Mouse (Mus musculus) thymus, postnatal 25 days (tissue): ENCODE data around the gene Lat.

Source experiments
- DNase-seq: peaks from one replicate; pipeline ENCODE4 v3.0.0; 2022

Gene Lat

GRCm38 (mm10) chr7:126363038-126363437 is 6.3 kb downstream of the Lat start:
- no peak for DNase-seq

DNA sequence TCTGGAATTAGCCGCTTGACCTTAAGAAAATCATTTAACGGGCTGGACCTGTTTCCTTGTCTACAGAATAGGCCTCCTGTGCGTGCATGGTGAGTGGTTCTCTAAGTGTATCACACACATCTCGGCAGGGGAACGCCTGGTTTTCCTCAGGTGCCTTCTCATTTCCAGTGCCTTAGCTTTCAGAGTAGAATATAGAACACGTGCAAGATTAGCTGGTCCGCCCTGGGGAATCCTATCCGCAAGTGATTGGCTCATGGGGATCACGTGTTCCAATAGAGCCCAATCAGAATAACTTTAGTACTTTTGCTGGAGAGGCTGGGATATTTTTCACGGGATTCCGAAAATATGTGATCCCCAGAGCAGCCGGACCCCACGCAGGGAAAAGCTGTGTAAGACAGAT is 10.3 kb downstream of the Lat start:
- DNase-seq, result no peak

DNA sequence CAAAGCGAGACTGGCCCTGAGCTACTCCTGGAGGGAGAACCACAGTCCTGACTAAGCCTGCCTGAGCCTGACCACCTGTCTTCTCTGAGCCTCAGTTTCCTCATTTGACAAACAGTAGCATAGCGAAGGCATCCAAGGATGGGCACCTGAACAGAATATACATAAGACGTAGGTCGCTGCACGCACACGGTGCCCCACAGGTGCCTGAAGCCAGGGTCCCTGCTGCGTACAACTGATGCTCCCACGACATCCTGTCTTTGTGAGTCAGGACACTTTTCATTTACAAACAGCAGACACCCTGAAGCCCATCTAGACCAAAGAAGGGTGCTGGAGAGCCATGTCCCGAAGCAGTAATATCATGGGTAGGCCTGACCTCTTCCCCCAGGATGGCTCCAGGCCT is 11.0 kb downstream of the Lat start:
- no peak for DNase-seq

- no peak for DNase-seq
These were observed 11.5 kb downstream of the Lat start for GRCm38 (mm10) chr7:126357838-126358237.

DNA sequence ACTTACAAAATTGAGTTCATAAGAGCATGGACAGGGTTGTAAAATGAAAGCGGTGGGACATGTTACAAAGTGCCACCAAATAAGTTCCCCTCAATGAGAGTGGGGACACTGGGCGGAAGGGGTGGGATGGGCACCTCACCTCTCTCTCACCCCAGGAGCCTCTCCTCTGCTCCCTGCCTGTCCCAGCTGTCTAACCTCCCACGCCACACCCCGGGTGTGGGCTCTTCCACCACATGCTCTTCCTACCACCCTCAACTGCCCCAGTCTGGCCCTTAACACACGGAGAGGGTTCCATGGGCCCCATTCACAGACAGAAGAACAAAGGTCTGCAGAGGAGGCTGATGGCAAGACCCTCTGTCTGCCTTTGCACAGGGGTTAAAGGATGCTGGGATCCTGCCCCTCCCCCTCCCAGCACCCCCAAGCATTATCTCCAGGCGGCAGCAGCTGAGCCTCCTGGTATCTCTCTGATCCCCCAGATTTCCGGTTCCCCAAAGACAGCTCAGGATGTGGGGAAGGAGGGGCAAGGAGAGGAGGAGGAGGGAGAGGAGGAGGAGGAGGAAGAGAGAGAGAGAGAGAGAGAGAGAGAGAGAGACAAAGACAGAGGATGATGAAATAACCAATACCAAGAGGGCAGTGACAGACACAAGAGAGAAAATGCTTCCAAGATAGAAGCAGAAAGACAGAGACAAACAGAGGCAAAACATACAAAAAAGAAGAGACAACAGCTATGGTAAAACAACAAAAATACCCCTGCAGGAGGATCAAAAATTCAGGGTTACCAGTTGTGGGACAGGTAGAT is 12.4 kb downstream of the Lat start:
- peak; percentile 59 for DNase-seq

DNA sequence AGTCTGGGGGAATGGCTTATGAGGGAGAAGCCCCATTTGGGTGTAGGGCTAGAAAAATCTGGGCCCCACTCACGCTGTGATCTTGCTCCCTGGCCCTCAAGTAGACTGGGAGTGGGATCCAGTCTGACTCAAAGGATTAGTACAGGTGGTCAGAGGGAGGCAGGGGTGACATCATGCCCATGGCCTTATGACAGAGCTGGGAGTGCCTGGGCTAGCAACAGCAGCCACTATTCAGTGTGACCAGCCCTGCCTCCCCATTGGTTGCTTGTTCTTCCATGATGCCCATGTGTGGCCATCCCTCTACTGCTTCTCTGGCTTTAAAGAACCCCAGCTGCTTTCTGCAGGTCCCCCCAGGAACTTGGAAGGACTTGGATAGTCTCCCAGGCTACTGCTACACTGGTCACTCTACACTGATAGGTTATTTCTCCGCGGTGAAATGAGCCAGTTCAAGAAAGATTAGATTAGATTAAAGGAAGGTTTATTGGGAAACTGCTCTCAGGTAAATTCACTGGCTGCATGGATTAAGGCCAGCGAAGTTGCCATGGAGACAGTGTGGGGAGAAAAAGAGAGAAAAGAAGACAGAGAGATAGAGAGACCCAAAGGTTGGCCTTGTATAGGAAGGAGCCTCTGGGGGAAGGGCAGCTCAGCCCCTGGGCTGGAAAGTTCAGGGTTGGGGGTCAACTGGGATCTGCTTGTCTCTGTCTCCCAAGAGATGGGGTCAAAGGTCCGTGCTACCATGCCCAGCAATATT is 13.3 kb downstream of the Lat start:
- no peak for DNase-seq

DNA sequence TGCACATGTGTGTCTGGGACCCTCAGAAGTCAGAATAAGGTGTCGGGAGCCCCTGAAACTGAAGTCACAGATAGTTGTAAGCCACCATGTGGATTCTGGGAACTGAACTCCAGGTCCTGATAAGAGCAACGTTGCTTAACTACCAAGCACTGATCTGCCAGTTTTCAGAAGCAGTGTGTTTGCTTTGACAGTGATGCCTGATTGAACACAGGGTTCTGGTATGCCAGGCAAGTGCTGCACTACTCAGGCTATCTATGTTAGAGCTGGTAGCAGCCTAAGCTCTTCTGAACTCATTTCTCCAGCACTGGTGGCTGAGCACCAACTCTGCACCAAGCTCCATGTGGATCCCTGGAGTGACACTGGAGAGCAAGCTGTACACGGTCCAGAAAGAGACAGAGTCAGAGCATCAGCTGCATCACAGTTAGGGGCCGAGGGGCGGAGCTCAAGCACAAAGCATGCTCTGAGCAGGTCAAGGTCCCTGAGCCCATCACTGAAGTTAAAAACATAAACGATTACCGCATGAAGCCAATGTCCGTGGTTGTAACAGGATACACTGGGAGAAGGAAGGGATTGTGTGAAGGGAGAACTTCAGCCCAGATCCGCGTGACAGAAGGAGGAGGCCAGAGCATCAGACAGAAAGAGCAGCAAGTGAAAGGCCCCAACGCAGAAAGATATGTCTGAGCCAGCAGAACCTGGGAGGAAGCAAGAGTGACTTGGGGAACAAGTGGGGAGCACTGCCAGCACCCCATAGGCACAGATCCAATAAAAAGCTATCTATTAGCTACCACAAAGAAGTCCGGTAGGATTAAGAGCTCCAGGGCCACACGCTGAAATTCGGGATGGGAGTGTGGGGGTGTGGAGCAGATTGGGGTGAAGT is 14.4 kb downstream of the Lat start:
- no peak for DNase-seq

- no peak for DNase-seq
These were observed 15.4 kb downstream of the Lat start for GRCm38 (mm10) chr7:126353994-126354365.

- no peak for DNase-seq
These were observed 15.9 kb downstream of the Lat start for GRCm38 (mm10) chr7:126353251-126353993.

DNA sequence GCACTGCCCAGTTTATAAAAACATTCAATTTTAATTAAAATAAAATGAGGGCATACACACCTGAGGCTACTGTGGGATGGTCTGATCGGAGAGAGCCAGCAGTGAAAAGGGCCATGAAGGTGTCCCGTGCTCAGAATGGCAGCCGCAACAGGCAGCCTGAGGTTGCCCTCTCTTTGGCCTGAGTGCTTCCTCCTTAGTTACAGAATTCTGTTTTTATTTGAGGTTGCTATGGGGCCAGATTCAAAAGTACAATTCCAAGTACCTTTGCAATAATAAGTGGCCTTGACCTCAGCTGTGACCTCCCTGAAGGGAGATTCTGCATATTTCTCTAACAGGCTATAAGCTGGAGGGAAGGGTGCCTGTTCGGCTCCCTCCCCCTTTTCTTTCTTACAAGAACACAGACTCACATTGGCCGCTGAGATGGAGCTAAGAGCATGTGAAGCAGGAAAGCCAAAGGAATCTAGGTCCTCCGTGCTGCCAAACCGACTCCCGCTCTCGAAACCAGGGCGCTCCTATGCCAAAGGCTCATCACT is 17.9 kb downstream of the Lat start:
- DNase-seq, result no peak

GRCm38 (mm10) chr7:126350748-126351418 is 18.5 kb downstream of the Lat start:
- DNase-seq, result no peak

DNA sequence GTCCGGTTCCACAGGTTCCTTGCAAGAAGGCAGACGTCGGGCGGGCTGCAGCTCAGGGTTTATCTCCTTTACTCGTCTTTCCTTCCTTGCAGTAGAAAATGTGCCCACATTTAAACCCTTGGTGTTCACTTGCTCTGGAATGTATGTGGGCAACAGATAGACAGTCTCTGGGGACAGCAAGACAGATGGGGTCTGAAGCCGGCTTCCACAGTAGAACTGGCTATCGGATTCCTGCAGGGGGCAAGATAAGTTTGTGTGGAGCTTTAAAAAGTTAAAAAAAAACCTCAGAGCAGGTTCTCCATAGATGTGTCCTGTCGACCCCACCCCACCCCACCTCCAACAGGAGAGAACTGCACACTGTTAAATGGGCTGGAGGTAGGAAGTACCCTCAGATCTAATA is 21.1 kb downstream of the Lat start:
- no peak for DNase-seq

GRCm38 (mm10) chr7:126347098-126347497 is 22.3 kb downstream of the Lat start:
- DNase-seq, result no peak

DNA sequence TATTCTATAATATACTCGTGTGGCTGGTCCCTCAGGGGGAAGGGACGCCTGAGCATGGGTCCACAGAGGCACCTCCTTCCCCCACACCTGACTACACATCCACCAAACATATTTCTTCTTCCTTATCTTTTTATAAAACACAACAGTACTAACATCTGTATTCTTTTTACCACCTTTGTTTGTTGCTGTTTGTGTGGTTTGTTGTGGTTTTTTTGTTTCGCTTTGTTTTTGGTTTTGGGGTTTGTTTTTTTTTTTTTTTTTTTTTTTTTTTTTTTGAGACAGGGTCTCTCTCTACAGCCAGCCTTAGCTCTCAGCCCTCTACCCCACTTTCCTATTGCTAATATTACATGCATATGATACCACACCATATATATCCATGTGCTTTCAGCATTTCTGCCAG is 23.4 kb downstream of the Lat start:
- DNase-seq, result no peak

GRCm38 (mm10) chr7:126345557-126345956 is 23.8 kb downstream of the Lat start:
- no peak for DNase-seq

DNA sequence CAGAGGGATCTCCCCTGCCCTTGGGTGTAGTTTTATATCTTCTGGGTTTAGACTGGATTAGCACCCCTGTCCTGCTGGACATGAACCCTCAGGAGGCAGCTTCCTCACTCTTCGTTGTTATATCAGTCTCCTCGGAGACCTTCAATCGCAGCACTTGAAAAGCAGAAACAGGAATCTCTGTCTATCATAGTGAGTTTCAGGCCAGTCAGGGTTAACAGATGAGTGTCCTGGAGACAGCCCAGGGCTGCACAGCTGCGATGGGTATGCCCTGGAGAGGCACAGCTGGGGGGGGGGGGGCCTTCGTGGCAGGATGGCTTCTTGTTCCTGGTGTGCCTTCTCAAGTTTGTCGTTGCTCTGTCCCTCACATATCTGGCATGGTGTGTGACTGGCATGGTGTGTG is 28.5 kb downstream of the Lat start:
- no peak for DNase-seq

DNA sequence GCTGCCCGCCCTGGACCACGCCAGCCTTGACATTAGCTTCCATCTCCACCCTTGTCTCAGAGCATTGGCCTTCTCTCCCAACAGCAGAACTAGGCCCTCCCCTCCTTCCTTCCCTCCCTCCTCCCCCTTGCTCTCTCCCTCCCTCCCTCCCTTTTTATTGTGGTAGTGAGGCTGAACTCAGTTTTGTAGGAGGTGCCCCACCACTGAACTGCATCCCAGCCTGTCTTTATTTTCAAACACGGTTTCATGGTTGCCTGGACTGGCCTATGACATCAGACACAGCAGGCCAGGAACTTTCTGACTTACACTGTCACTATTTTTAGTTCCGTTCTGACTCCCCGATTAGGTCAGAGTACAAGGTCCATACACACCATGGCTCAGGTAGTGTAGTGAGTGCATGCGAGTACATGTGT is 29.2 kb downstream of the Lat start:
- DNase-seq, result no peak

GRCm38 (mm10) chr7:126339521-126339971 is 29.8 kb downstream of the Lat start:
- peak; percentile 70 for DNase-seq

GRCm38 (mm10) chr7:126338906-126339305 is 30.5 kb downstream of the Lat start:
- DNase-seq, result no peak

DNA sequence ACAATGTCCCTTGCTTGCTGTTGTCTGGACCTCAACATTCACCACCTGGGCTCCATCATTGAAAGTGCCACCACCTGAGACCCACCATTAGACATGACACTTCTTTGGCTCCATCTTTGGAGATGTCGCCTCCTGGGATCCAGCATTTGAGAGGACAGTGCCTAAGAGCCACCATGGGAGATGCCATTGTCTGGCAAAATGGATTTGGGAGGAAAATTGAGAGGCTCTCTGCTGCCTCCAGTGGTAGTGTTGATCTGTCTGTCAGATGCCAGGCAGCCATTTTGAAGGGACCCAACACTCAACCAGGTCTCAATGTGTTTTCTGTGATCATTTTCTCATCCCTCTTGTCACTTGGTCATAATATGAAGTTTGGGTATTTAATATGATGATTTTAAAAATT is 33.8 kb downstream of the Lat start:
- no peak for DNase-seq

- DNase-seq, result no peak
These were observed 36.7 kb downstream of the Lat start for GRCm38 (mm10) chr7:126332691-126333090.

DNA sequence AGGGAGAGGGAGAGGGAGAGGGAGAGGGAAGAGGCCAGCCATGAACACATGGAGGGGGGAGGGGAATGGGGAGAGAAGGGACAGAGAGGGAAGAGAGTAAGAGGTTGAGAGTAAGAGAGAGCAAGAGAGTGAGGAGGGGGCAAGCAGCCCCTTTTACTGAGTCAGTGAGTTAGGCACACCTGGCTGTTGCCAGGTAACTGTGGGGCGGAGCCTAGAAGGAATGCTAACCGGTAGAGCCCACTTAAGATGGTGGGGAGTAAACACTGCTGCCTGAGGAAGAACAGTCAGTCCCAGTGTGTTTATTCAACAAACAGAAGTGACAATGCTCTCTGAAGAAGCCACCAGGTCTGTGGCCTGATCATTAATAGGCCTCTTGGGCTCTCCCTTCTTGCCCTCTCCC is 38.7 kb downstream of the Lat start:
- DNase-seq, result peak; percentile 32
